In the genomic region with DNA sequence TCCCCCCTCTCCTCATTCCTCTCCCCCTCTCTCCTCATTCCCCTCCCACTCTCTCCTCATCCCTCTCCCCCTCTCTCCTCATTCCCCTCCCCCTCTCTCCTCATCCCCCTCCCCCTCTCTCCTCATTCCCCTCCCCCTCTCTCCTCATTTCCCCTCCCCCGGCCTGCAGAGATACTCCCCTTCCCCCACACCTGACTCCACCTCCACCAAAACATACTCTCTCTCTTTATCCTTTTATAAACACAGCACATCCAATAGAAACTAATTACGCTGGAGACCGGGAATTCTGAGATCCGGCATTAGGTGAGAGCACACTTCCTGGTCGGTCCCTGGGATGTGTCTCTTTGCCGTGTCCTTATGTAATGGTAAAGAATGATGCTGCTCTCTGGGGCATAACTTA, we compare ENCODE assay signal across 23 mouse cellular contexts. TPM values are rescaled to one million over a fixed set of nuclear protein-coding genes. Genes with fewer than 3 reads are reported as not detected.
"Had no signal": no experiment of that assay in that cellular context is flagged by ENCODE, and none has a peak within 500 bp of the region (broad histone marks: within the 10 kb centered on the region; RNA-seq: fewer than 3 reads in every experiment).

No protein-coding gene starts in this region.

- DNase-seq: lung, adult 18-20 months; lung, postnatal 10 days; lung, postnatal 4 days; midbrain, embryonic 14.5 days; right cerebral cortex, adult 18-20 months; right cerebral cortex, postnatal 25 days; right cerebral cortex, postnatal 4 days; spleen, adult 18-20 months; thymus, adult 18-20 months had no signal

- H3K27ac ChIP-seq: midbrain, embryonic 12.5 days; neural tube, embryonic 13.5 days; neural tube, embryonic 15.5 days had no signal

- H3K27me3 ChIP-seq: midbrain, embryonic 12.5 days; neural tube, embryonic 13.5 days; neural tube, embryonic 15.5 days had no signal

- H3K4me1 ChIP-seq: midbrain, embryonic 12.5 days had no signal

- H3K9ac ChIP-seq: lung, embryonic 14.5 days; midbrain, embryonic 12.5 days; neural tube, embryonic 13.5 days; neural tube, embryonic 15.5 days had no signal

- H3K36me3 ChIP-seq: midbrain, embryonic 12.5 days; neural tube, embryonic 13.5 days; neural tube, embryonic 15.5 days had no signal

- H3K4me3 ChIP-seq: midbrain, embryonic 12.5 days; myocyte; neural tube, embryonic 13.5 days; neural tube, embryonic 15.5 days had no signal

- H3K9me3 ChIP-seq: midbrain, embryonic 12.5 days; neural tube, embryonic 13.5 days; neural tube, embryonic 15.5 days had no signal

RNA-seq across cellular contexts. Expression of gene H2al2a, which starts 54.8 kb away (rescaled TPM):
- total RNA-seq: megakaryocyte, adult 5-6 weeks; megakaryocyte-erythroid progenitor cell, adult 5-6 weeks had no signal
- polyA plus RNA-seq: lung, embryonic 14.5 days; lung, embryonic 16.5 days; midbrain, embryonic 12.5 days; midbrain, embryonic 14.5 days; midbrain, embryonic 16.5 days; myocyte; neural tube, embryonic 11.5 days; neural tube, embryonic 13.5 days; neural tube, embryonic 15.5 days; small intestine, adult 2 months; stomach, embryonic 14.5 days; stomach, embryonic 16.5 days; thymus, postnatal 0 days had no signal
